In the genomic region with DNA sequence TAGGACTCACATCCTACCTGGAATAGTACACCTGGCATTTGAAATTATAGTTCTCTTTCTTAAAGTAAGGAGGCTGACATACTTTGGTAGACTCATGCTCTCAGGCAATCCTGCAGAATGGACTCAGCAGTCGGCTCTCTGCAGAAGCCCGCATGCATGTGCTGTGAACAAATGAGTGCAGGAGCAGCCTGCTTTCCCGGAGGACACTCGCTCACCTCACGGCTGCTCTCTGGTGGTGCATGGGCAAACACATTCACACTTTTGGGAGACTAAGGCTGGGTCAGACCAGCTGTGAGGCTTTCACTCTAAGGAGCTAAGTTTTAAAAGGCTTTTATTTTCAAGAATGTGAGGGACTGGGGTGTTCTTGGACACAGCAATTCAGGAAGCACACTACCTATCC, we compare ENCODE assay signal across 28 mouse cellular contexts. TPM values are rescaled to one million over a fixed set of nuclear protein-coding genes. Genes with fewer than 3 reads are reported as not detected.
DNase-seq lines count a peak whose midpoint lies in the region; ATAC-seq and TF ChIP-seq lines count a peak whose summit lies in the region.
"Had no signal": no experiment of that assay in that cellular context is flagged by ENCODE, and none has a peak within 500 bp of the region (broad histone marks: within the 10 kb centered on the region; RNA-seq: fewer than 3 reads in every experiment).

No protein-coding gene starts in this region.

- peaks cover 26% of the 10 kb centered on the region for H3K36me3 ChIP-seq in forebrain, postnatal 0 days (ENCODE audit: insufficient read depth)
- H3K36me3 ChIP-seq in forebrain, embryonic 16.5 days (ENCODE audit: control insufficient read depth, insufficient read depth), result peaks cover 8% of the 10 kb centered on the region; the same call in 1 of the 2 replicates
- peaks cover 39% of the 10 kb centered on the region for H3K36me3 ChIP-seq in midbrain, embryonic 14.5 days (ENCODE audit: control insufficient read depth, insufficient read depth, low read length)
- H3K36me3 ChIP-seq in midbrain, embryonic 10.5 days, result peaks cover 39% of the 10 kb centered on the region

- ATAC-seq in cerebellum, adult (ENCODE audit: insufficient number of reproducible peaks, low FRiP score, low TSS enrichment), result peak; percentile 57; the same call in 1 of the 2 replicates
- no peak for ATAC-seq in forebrain, postnatal 0 days
- no peak for ATAC-seq in forebrain, embryonic 16.5 days
- no peak for ATAC-seq in midbrain, embryonic 14.5 days (ENCODE audit: low FRiP score, low TSS enrichment)
- ATAC-seq: activated CD4-positive, CD25-positive, alpha-beta regulatory T cell, adult 4 months had no signal

- no peak for DNase-seq in cerebellum, adult 9-11 months
- DNase-seq in forebrain, postnatal 0 days, result peak; percentile 8
- peak; percentile 18 for DNase-seq in midbrain, embryonic 14.5 days
- DNase-seq in midbrain, embryonic 10.5 days (ENCODE audit: low spot score), result no peak
- peak; percentile 65 for DNase-seq in brain, adult 2 months (ENCODE audit: low read depth, low spot score)
- DNase-seq: adrenal gland, adult 2 months; adrenal gland, postnatal 36 days; gastrocnemius, adult 2 months; gastrocnemius, postnatal 36 days; heart, adult 2 months; heart, postnatal 10 days; kidney, adult 2 months; kidney, postnatal 36 days; liver, embryonic 13.5 days; right cerebral cortex, adult 18-20 months; spleen, adult 18-20 months; thymus, postnatal 14 days had no signal

- H3K27ac ChIP-seq in forebrain, postnatal 0 days (ENCODE audit: low read depth, low read length), result peak overlapping the region; percentile 21; the same call in 1 of the 2 replicates
- no peak overlapping the region for H3K27ac ChIP-seq in forebrain, embryonic 16.5 days (ENCODE audit: low read length)
- no peak overlapping the region for H3K27ac ChIP-seq in midbrain, embryonic 14.5 days (replicated peaks; ENCODE audit: low read depth, low read length)
- no peak overlapping the region for H3K27ac ChIP-seq in midbrain, embryonic 10.5 days (replicated peaks)
- H3K27ac ChIP-seq: embryonic facial prominence, embryonic 13.5 days; forebrain, embryonic 10.5 days; gastrocnemius, adult 2 months; heart, adult 2 months; hindbrain, embryonic 15.5 days; liver, embryonic 13.5 days had no signal

- H3K4me3 ChIP-seq in forebrain, postnatal 0 days (ENCODE audit: low read depth, low read length), result no peak overlapping the region
- no peak overlapping the region for H3K4me3 ChIP-seq in forebrain, embryonic 16.5 days (replicated peaks; ENCODE audit: low read length)
- H3K4me3 ChIP-seq in midbrain, embryonic 14.5 days (replicated peaks; ENCODE audit: low read depth, low read length), result no peak overlapping the region
- no peak overlapping the region for H3K4me3 ChIP-seq in midbrain, embryonic 10.5 days
- H3K4me3 ChIP-seq: embryonic facial prominence, embryonic 13.5 days; forebrain, embryonic 10.5 days; gastrocnemius, adult 2 months; heart, adult 2 months; heart, embryonic 13.5 days; hindbrain, embryonic 15.5 days; liver, embryonic 13.5 days; megakaryocyte, embryonic 14.5 days had no signal

- H3K9ac ChIP-seq in forebrain, postnatal 0 days, result no peak overlapping the region
- no peak overlapping the region for H3K9ac ChIP-seq in forebrain, embryonic 16.5 days (replicated peaks; ENCODE audit: low read depth, low read length)
- H3K9ac ChIP-seq in midbrain, embryonic 14.5 days (replicated peaks; ENCODE audit: low read length), result no peak overlapping the region
- H3K9ac ChIP-seq: embryonic facial prominence, embryonic 13.5 days; heart, embryonic 13.5 days; hindbrain, embryonic 15.5 days; liver, embryonic 13.5 days had no signal

- no peak overlapping the region for H3K4me2 ChIP-seq in forebrain, postnatal 0 days (ENCODE audit: low read depth)
- no peak overlapping the region for H3K4me2 ChIP-seq in forebrain, embryonic 16.5 days (ENCODE audit: low read length)
- H3K4me2 ChIP-seq in midbrain, embryonic 14.5 days (ENCODE audit: low read length), result no peak overlapping the region
- H3K4me2 ChIP-seq: embryonic facial prominence, embryonic 13.5 days; heart, embryonic 13.5 days; hindbrain, embryonic 15.5 days; liver, embryonic 13.5 days had no signal

- peak; percentile 35; the same call in 1 of the 2 replicates for TF ChIP-seq CTCF in forebrain, postnatal 0 days (IDR thresholded peaks at IDR 0.05; ENCODE audit: low read depth)

- 66% methylated on average over 5 of the region's 5 CpGs for WGBS in forebrain, postnatal 0 days
- 73% methylated on average over 5 of the region's 5 CpGs for WGBS in forebrain, embryonic 16.5 days
- WGBS in midbrain, embryonic 14.5 days, result 75% methylated on average over 5 of the region's 5 CpGs
- WGBS in midbrain, embryonic 10.5 days, result 82% methylated on average over 5 of the region's 5 CpGs

- no peaks in the 10 kb centered on the region for H3K4me1 ChIP-seq in forebrain, postnatal 0 days (ENCODE audit: insufficient read depth)
- no peaks in the 10 kb centered on the region for H3K4me1 ChIP-seq in forebrain, embryonic 16.5 days (replicated peaks; ENCODE audit: control insufficient read depth, insufficient read depth, low read length)
- H3K4me1 ChIP-seq in midbrain, embryonic 14.5 days (ENCODE audit: control insufficient read depth, insufficient read depth, low read length), result no peaks in the 10 kb centered on the region
- H3K4me1 ChIP-seq in midbrain, embryonic 10.5 days, result no peaks in the 10 kb centered on the region
- H3K4me1 ChIP-seq: embryonic facial prominence, embryonic 13.5 days; forebrain, embryonic 10.5 days; liver, embryonic 13.5 days had no signal

- H3K27me3 ChIP-seq in forebrain, postnatal 0 days (ENCODE audit: insufficient read depth, low read length), result no peaks in the 10 kb centered on the region
- no peaks in the 10 kb centered on the region for H3K27me3 ChIP-seq in forebrain, embryonic 16.5 days (replicated peaks; ENCODE audit: control insufficient read depth, insufficient read depth, low read length)
- H3K27me3 ChIP-seq in midbrain, embryonic 14.5 days (ENCODE audit: control insufficient read depth, insufficient read depth, low read length), result no peaks in the 10 kb centered on the region
- H3K27me3 ChIP-seq in midbrain, embryonic 10.5 days (ENCODE audit: low read depth, poor library complexity, severe bottlenecking), result no peaks in the 10 kb centered on the region
- H3K27me3 ChIP-seq: CH12.LX; embryonic facial prominence, embryonic 13.5 days; heart, embryonic 13.5 days; hindbrain, embryonic 15.5 days; liver, embryonic 13.5 days; megakaryocyte, embryonic 14.5 days had no signal

- no peaks in the 10 kb centered on the region for H3K9me3 ChIP-seq in forebrain, postnatal 0 days (ENCODE audit: low read length)
- no peaks in the 10 kb centered on the region for H3K9me3 ChIP-seq in forebrain, embryonic 16.5 days (ENCODE audit: control insufficient read depth, low read length)
- no peaks in the 10 kb centered on the region for H3K9me3 ChIP-seq in midbrain, embryonic 14.5 days (ENCODE audit: control insufficient read depth, low read length)
- no peaks in the 10 kb centered on the region for H3K9me3 ChIP-seq in midbrain, embryonic 10.5 days (replicated peaks)
- H3K9me3 ChIP-seq: embryonic facial prominence, embryonic 13.5 days; forebrain, embryonic 10.5 days; heart, embryonic 13.5 days; hindbrain, embryonic 15.5 days; liver, embryonic 13.5 days; megakaryocyte, embryonic 14.5 days had no signal

RNA-seq across cellular contexts. Expression of gene Cdkl4, which starts 41.3 kb away (rescaled TPM):
- total RNA-seq in forebrain, postnatal 0 days (2014; rRNA removed), result 8.6 and 9.6 TPM in 2 replicates
- polyA plus RNA-seq in forebrain, postnatal 0 days (2015; fragmentation: Nextera tagmentation; extraction: Ambion mirVana), result 3.8 and 6.4 TPM in 2 replicates
- polyA plus RNA-seq in forebrain, embryonic 16.5 days (2015; fragmentation: Nextera tagmentation; extraction: Ambion mirVana), result 3.1 and 3.9 TPM in 2 replicates
- 3.2 and 3.7 TPM in 2 replicates for polyA plus RNA-seq in midbrain, embryonic 14.5 days (2014; fragmentation: Nextera tagmentation; extraction: Ambion mirVana)
- 1.8 and 2.0 TPM in 2 replicates for polyA plus RNA-seq in midbrain, embryonic 10.5 days (2016; fragmentation: Nextera tagmentation; extraction: Ambion mirVana)
- total RNA-seq: gastrocnemius, postnatal 36 days; heart, postnatal 10 days; hematopoietic stem cell, adult 5-6 weeks had no signal
- polyA plus RNA-seq: C2C12; heart, embryonic 13.5 days had no signal

Comparison
In these comparisons a context has a peak if more than half of its experiments do, and no peak if none do; other contexts are left out.
1. DNase-seq: peak in forebrain, postnatal 0 days (single experiment), midbrain, embryonic 14.5 days (single experiment) and brain, adult 2 months (single experiment); none in cerebellum, adult 9-11 months (single experiment) and midbrain, embryonic 10.5 days (single experiment).